ENCODE assay signal across 2 mouse cellular contexts in genomic region chr7:44866276-44867009, GRCm38 (mm10).
A peak's percentile ranks its signal among the peaks of the same experiment; 100 is the strongest.
TF ChIP-seq lines count a peak whose summit lies in the region.

No protein-coding gene starts in this region.

TF ChIP-seq in CH12.LX, 34 proteins besides CTCF, POLR2A, EP300 and RAD21:
- TF ChIP-seq ELF1 (IDR thresholded peaks at IDR 0.05; ENCODE audit: low read depth, low read length) = 0 out of 2 replicates have a peak, but pooled peaks have one; percentile 13
- no peak for TF ChIP-seq ETS1 (conservative IDR thresholded peaks at IDR 0.05; ENCODE audit: low read depth, low read length)
- no peak for TF ChIP-seq USF2 (conservative IDR thresholded peaks at IDR 0.05; ENCODE audit: low read depth, low read length)
- TF ChIP-seq SMC3 (IDR thresholded peaks at IDR 0.05; ENCODE audit: low read depth, low read length) = peak; percentile 20; the same call in 1 of the 2 replicates

TF ChIP-seq in myocyte, 11 proteins besides CTCF, POLR2A, EP300 and RAD21:
- TF ChIP-seq USF1 (IDR thresholded peaks at IDR 0.05; ENCODE audit: low read depth) = no peak
- TF ChIP-seq MYOD1 (IDR thresholded peaks at IDR 0.05; ENCODE audit: control insufficient read depth in 1 of 3, insufficient read length in 2 of 3, low read depth in 2 of 3) = peak in 1 of 3 experiments; percentile 31
- TF ChIP-seq CEBPB (IDR thresholded peaks at IDR 0.05; ENCODE audit: insufficient read depth, poor library complexity, severe bottlenecking) = no peak
- no peak for TF ChIP-seq MYOG (IDR thresholded peaks at IDR 0.05; ENCODE audit: control insufficient read depth in 1 of 3, insufficient read depth in 1 of 3, insufficient read length in 2 of 3, low read depth in 2 of 3)
- no peak for TF ChIP-seq MAX (IDR thresholded peaks at IDR 0.05; ENCODE audit: low read depth)
- no peak for TF ChIP-seq TCF12 (IDR thresholded peaks at IDR 0.05; ENCODE audit: insufficient read depth, poor library complexity, severe bottlenecking)
- peak; percentile 64 for TF ChIP-seq POLR2AphosphoS2 (IDR thresholded peaks at IDR 0.05; ENCODE audit: insufficient read length, low read depth)
TF ChIP-seq in myocyte: peak in this region for 2.
